In the genomic region with DNA sequence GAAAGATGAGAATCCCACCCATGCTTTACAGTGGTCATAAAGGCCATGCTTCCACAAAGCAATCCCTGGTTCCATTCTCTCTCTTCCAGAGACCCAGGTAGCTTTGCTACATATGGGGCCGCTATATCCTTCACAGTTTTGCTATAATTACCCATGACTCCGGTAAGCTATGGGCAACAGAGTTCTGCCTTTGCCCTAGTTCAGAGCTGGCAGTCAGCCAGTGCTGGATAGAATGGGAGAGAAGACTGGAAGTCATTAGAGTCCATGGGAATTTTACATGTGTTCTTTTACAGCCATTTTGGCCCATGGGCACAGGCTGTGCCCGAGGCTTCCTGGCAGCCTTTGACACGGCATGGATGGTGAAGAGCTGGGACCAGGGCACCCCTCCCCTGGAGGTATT, we compare ENCODE assay signal across 8 mouse cellular contexts.
DNase-seq lines count a peak whose midpoint lies in the region; ATAC-seq lines count a peak whose summit lies in the region.

No protein-coding gene starts in this region.

- DNase-seq in adrenal gland, postnatal 36 days, result peak; percentile 32 to 64
- no peak for DNase-seq in adrenal gland, adult 2 months
- peak; percentile 49 for DNase-seq in left cerebral cortex, postnatal 4 days
- DNase-seq in left cerebral cortex, adult 9 months (ENCODE audit: low spot score in 2 of 2), result no peak
- peak; percentile 70 for DNase-seq in cerebellum, adult 9-11 months
- DNase-seq in kidney, postnatal 10 days, result peak; percentile 79
- DNase-seq in ovary, postnatal 10 days (ENCODE audit: low spot score), result no peak

- intact Hi-C loops in left cerebral cortex, postnatal 4 days (cut with DNase I), result no loop called here

- no peak for ATAC-seq in CD4-positive, CD25-positive, alpha-beta regulatory T cell, adult 4 months

Comparison
In these comparisons a context has a peak if more than half of its experiments do, and no peak if none do; other contexts are left out.
1. DNase-seq: peak in adrenal gland, postnatal 36 days (2 of 2), left cerebral cortex, postnatal 4 days (single experiment), cerebellum, adult 9-11 months (single experiment) and kidney, postnatal 10 days (single experiment); none in adrenal gland, adult 2 months (single experiment), left cerebral cortex, adult 9 months (0 of 2) and ovary, postnatal 10 days (single experiment).